Mouse (Mus musculus): ENCODE measurements around the gene 4931440F15Rik.

DNA sequence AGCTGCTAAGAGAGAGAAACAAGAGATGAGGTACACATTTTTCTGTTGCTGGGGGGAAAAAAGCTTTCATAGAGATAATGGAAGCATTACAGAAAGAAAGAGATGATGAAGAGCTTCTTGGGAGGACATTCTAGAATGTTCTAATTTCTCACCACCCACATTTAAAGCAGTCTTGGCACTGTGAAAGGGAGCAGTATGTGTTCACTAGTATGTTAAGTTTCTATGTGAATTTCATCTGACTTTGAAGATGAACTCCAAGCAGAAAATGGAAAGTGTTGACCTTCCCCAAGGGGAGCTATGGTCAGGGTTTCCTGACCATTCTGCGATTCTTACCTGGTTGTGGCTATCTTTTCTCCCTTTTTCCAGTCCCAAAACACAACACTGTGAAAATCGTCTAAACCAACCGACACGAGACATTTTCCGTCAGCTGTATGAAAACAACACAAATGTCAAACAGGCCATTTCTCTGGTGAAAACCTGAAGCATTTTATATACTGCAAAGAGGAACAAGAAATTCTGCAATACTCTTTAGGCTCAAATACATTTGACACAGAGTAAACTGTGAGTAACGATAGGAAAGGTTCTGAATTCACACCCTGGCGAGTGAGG, 16.4 kb downstream of the 4931440F15Rik start:
- TF ChIP-seq GATA1 (IDR thresholded peaks at IDR 0.05; ENCODE audit: low read length) (no peak), TAL1 (IDR thresholded peaks at IDR 0.05; ENCODE audit: low read length) (no peak)
